Mouse (Mus musculus) hindbrain, postnatal 0 days (tissue): ENCODE data around the gene 4930404H24Rik. TPM values are rescaled to one million over a fixed set of nuclear protein-coding genes. Genes with fewer than 3 reads are reported as not detected.

ENCODE experiments used
- ATAC-seq: fragments of 200-750 bp; cut with Nextera tagmentation; 2 replicates; pipeline ENCODE4 v1.8.0; 2017; ENCODE audit warnings: mild to moderate bottlenecking, moderate TSS enrichment, moderate library complexity
- DNase-seq: peaks from one replicate; pipeline ENCODE4 v3.0.0-alpha.2; 2015; ENCODE audit warnings: low spot score
- H3K27ac ChIP-seq: fragments of 300-500 bp; sonication (generic); 2 replicates; pipeline ENCODE4 v1.5.1; 2014; ENCODE audit warnings: mild to moderate bottlenecking
- H3K27me3 ChIP-seq: fragments of 300-500 bp; sonication (generic); 2 replicates; pipeline ENCODE4 v1.6.1; 2014; ENCODE audit warnings: low read length, mixed read lengths; ENCODE audit not compliant: insufficient read depth
- H3K36me3 ChIP-seq: fragments of 300-500 bp; sonication (generic); 2 replicates; pipeline ENCODE4 v1.6.1; 2014; ENCODE audit warnings: low read length, mixed read lengths; ENCODE audit not compliant: insufficient read depth
- H3K4me1 ChIP-seq: fragments of 300-500 bp; sonication (generic); 2 replicates; pipeline ENCODE4 v1.6.1; 2014; ENCODE audit warnings: antibody characterized with exemption, low read length, mixed read lengths; ENCODE audit not compliant: insufficient read depth
- H3K4me2 ChIP-seq: fragments of 300-500 bp; sonication (generic); 2 replicates; pipeline ENCODE4 v1.6.1; 2014; ENCODE audit warnings: low read depth, mild to moderate bottlenecking, low read length, moderate library complexity, mixed read lengths
- H3K4me3 ChIP-seq: fragments of 300-500 bp; sonication (generic); 2 replicates; pipeline ENCODE4 v1.5.1; 2014; ENCODE audit warnings: low read length
- H3K9ac ChIP-seq: fragments of 300-500 bp; sonication (generic); replicated peaks from 2 replicates; pipeline ENCODE4 v1.6.1; 2014; ENCODE audit warnings: mild to moderate bottlenecking, low read length, moderate library complexity, mixed read lengths
- H3K9me3 ChIP-seq: fragments of 300-500 bp; sonication (generic); 2 replicates; pipeline ENCODE4 v1.6.1; 2016; ENCODE audit warnings: low read length, mixed read lengths
- CTCF ChIP-seq: IDR thresholded peaks from 2 replicates; pipeline ENCODE4 v1.5.1; 2016; ENCODE audit warnings: antibody characterized with exemption, control low read depth, low read depth
- WGBS: fragments of 180-500 bp; shearing (Covaris S2); extraction: QIAGEN DNeasy Blood & Tissue Kit; methylation state at CpG from one replicate; pipeline ENCODE4 v1.1.7; 2014; 5-methylcytosine and 5-hydroxymethylcytosine counted together
- polyA plus RNA-seq: library from polyadenylated mRNA; unstranded; fragments of >200 nt; fragmentation: Nextera tagmentation; extraction: Ambion mirVana; gene quantifications from 2 replicates; pipeline ENCODE4 v1.2.1, GENCODE M21; 2015
- total RNA-seq: library from RNA; depleted of rRNA; stranded (reverse); fragments of >200 nt; gene quantifications from 2 replicates; pipeline ENCODE4 v1.2.3, GENCODE M21; 2014

The 4930404H24Rik gene
- total and polyA plus RNA-seq, 2 experiments from 2014 or later = not detected

DNA sequence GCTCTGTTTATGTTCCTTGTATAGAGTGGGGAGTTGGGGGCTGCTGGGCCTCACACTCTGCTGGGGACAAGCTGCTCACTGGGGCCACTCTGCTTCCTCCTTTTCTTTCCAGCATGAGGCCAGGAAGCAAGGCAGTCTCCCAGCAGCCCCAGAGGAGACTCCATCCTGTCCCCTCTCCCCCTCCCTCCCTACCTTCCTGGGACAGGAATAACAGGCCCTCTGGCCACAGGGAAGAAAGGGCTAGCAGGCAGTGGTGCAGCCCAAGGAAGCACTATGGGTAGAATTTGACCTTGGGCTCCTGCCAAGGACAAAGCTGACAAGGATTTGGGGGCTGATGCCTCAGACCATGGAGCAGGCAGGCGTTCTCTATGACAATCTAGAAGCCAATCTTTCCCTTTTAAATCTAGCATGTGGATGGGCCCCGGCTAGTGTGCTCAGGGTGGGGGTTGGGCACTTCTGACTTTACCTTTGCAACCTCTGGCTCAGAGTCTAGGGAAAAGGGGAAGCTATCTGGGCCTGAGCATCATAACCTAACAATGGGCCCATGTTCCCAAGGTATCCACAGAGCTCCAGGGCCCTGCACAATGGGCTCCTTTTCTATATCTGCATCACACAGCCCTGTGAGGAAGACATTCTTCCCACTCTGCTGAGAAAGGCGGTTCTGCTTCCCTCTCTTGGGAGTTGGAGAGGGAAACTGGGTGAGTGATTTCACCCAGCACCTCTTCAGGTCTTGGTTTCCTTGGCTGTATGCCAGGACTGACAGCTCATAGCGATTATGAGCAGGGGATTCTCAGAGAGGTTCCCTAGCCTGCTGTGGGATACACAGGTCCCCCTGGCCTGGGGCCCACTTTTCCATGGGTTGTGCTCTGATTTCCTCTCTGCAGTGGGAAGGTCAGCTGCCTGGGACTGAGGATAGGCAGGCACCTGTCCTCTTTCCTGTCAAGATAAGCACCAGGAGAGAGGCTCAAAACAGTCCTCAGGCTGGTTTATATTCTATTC is 17.2 kb upstream of the 4930404H24Rik start:
- no peak overlapping the region for H3K9ac ChIP-seq
- peak overlapping the region; percentile 37; the same call in 1 of the 2 replicates for H3K27ac ChIP-seq

DNA sequence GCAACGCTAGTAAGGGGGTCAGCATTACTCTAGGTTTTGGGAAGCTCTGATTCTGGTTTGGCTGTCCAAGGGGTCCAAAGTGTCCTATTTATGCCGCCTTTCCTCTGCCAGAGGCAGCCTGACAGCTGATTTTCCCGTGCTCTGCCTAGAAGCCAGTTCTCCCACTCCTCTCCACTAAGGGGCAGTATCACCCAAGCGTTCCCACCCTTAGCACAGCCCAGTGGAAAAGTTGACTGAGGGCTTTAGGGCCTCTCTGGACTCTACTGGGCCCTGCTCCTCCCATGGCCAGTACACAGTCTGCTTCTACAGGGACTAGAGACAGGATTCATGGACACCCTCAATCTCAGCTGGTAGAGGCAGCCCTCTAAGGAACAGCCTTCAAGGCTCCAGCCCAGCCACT is 14.0 kb upstream of the 4930404H24Rik start:
- ATAC-seq = peak; percentile 77
- Histone ChIP-seq H3K4me2 (no peak overlapping the region), H3K9me3 (no peaks in the 10 kb centered on the region), H3K9ac (no peak overlapping the region), H3K4me3 (no peak overlapping the region), H3K4me1 (peaks cover 32% of the 10 kb centered on the region), H3K27ac (no peak overlapping the region), H3K27me3 (no peaks in the 10 kb centered on the region), H3K36me3 (peaks cover 12% of the 10 kb centered on the region; the same call in 1 of the 2 replicates)
- peak; percentile 89 for DNase-seq
- 6% methylated on average over 4 of the region's 4 CpGs for WGBS
- TF ChIP-seq CTCF = peak; percentile 96

More for the DNA sequence above, 17.2 kb upstream of the 4930404H24Rik start:
- H3K36me3 ChIP-seq = peaks cover 12% of the 10 kb centered on the region; the same call in 1 of the 2 replicates
- H3K9me3 ChIP-seq = no peaks in the 10 kb centered on the region
- peak; percentile 50 for DNase-seq
- H3K4me1 ChIP-seq = peaks cover 15% of the 10 kb centered on the region
- no peak overlapping the region for H3K4me2 ChIP-seq
- TF ChIP-seq CTCF = no peak
- H3K27me3 ChIP-seq = no peaks in the 10 kb centered on the region
- ATAC-seq = no peak
- H3K4me3 ChIP-seq = no peak overlapping the region
- WGBS = 37% methylated on average over 4 of the region's 4 CpGs

DNA sequence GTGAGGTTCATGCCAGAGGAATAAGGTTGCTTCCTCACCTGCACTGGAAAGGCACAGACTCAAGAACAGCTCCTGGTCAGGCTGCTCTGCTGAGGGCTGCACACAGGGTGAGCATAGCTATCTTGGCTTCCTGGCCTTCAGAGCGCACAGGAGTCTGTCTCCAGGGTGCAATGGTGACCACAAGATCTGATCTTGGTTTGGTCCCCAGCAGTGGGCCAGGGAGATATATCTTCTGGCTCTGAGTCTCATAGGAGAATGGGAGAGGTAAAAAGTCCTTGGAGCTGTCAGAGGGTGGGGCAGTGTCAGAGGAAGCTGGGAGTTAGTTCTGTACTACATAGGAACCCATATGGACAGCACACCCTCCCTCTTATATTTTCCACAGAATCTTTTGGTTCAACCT is 13.1 kb upstream of the 4930404H24Rik start:
- H3K4me1 ChIP-seq = peaks cover 39% of the 10 kb centered on the region
- no peak overlapping the region for H3K4me2 ChIP-seq
- no peak overlapping the region for H3K9ac ChIP-seq
- H3K27me3 ChIP-seq = no peaks in the 10 kb centered on the region
- no peak for ATAC-seq
- WGBS = 100% methylated on average over 1 of the region's 1 CpGs
- no peak for TF ChIP-seq CTCF
- no peaks in the 10 kb centered on the region for H3K9me3 ChIP-seq
- H3K4me3 ChIP-seq = no peak overlapping the region
- peaks cover 12% of the 10 kb centered on the region; the same call in 1 of the 2 replicates for H3K36me3 ChIP-seq
- no peak for DNase-seq
- H3K27ac ChIP-seq = no peak overlapping the region

DNA sequence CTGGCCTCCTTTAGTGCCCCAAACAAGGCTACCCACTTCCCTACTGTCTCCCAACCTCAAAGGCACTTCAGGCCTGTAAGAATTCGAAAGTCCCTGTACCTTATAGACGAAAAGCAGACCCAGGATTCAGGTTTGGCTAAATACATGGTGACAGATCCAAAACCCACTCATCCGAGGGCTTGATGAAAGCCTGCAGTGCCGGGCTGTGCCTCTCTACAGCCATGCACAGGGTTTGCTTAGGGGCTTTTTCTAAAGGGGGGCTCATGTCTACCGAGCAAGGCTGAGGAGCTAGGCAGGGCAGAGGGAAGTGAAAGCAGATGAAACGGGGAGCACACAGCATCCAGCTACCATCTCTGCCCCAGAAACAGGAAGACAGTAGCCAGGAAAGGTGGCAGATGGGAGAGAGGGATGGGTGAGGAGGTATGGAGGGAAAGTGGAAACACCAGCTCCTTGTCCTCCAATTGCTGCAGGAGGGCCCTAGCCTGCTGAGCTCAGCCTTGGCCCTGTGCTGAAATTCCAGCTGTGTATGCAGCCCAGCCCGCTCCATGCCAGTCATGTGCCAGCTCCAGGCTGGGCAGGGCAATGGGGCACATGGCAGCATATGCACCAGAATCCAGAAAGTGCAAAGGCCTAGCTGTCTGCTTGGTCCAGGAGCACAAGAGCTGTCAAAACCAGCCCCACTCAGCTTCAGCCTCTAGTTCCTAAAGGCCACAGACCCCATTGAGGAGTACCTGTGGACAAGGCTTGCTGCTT is 11.3 kb upstream of the 4930404H24Rik start:
- H3K27ac ChIP-seq = peak overlapping the region; percentile 76
- H3K27me3 ChIP-seq = no peaks in the 10 kb centered on the region
- no peak overlapping the region for H3K4me2 ChIP-seq
- no peak overlapping the region for H3K4me3 ChIP-seq
- peaks cover 12% of the 10 kb centered on the region; the same call in 1 of the 2 replicates for H3K36me3 ChIP-seq
- H3K9ac ChIP-seq = 0 out of 2 replicates have a peak overlapping the region, but pooled peaks have one; percentile 9
- TF ChIP-seq CTCF = no peak
- 54% methylated on average over 7 of the region's 7 CpGs for WGBS
- no peaks in the 10 kb centered on the region for H3K9me3 ChIP-seq
- ATAC-seq (no peak), DNase-seq (peak; percentile 31)
- H3K4me1 ChIP-seq = peaks cover 31% of the 10 kb centered on the region

DNA sequence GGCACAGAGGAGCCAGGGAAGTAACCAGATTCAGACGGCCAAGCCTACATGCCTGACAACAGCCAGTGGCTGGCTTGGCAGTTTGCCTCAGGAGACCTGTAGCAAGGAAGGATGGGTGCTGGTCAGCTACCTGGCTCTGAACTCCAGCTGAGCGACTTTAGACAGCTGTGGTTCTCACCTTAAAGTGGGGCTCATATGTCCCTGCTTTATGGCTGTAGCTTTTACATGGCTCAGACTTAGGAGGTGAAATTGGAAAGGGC is 10.8 kb upstream of the 4930404H24Rik start:
- 46% methylated on average over 2 of the region's 2 CpGs for WGBS
- Histone ChIP-seq H3K4me1 (peaks cover 31% of the 10 kb centered on the region), H3K9me3 (no peaks in the 10 kb centered on the region), H3K27ac (peak overlapping the region; percentile 76), H3K27me3 (no peaks in the 10 kb centered on the region), H3K36me3 (peaks cover 11% of the 10 kb centered on the region; the same call in 1 of the 2 replicates), H3K9ac (0 out of 2 replicates have a peak overlapping the region, but pooled peaks have one; percentile 9), H3K4me3 (no peak overlapping the region), H3K4me2 (no peak overlapping the region)
- no peak for ATAC-seq
- no peak for DNase-seq
- TF ChIP-seq CTCF = no peak

DNA sequence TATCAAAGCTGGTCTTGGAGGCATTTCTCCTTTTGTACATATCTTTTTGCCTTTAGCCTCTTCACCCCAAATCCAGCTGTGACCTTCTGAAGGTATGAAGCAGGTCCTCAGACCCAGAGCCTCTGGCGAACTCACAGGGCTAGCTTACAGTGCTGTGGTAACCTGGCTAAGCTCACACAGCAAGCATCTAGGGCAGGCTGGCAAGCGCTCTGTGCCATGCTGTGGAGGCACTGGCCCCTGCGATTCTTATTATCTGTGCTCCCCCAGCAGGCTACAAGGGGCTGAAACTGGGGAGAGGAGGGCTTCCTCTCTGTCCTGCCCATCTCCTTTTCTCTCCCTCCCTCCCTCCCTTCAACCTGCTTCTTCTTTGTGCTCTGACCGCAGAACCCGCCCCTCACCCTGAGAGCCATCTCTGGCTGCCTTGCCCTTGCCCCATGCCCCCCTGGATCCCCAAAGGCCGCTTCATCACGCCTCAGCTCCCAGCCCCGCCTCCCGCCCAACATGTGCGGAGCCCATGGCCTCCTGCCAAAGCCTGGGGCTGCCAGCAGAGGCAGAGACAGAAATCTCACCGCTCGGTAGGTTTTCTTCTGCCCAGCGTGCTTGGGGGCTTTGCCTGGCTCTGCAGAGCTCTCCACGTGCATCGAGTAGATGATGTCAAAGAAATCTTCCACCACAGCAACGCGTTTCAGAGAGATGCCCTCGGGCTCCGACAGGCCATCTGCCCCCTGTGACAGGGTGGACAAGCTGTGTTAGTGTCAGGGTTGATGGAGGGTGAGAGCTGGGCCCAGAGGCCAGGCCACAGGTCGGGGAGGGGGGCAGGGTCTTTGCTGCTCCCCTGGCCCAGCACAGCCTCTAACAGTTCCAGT is 9.2 kb upstream of the 4930404H24Rik start:
- TF ChIP-seq CTCF = peak; percentile 26; the same call in 1 of the 2 replicates
- DNase-seq (peak; percentile 89), ATAC-seq (peak; percentile 69)
- Histone ChIP-seq H3K36me3 (no peaks in the 10 kb centered on the region), H3K4me3 (no peak overlapping the region), H3K4me1 (peaks cover 31% of the 10 kb centered on the region), H3K27me3 (no peaks in the 10 kb centered on the region), H3K27ac (peak overlapping the region; percentile 76), H3K9ac (peak overlapping the region; percentile 36; the same call in 1 of the 2 replicates), H3K4me2 (peak overlapping the region; percentile 37), H3K9me3 (no peaks in the 10 kb centered on the region)
- 7% methylated on average over 20 of the region's 20 CpGs for WGBS
